19 mouse cellular contexts compared by ENCODE assay signal in the genomic region with DNA sequence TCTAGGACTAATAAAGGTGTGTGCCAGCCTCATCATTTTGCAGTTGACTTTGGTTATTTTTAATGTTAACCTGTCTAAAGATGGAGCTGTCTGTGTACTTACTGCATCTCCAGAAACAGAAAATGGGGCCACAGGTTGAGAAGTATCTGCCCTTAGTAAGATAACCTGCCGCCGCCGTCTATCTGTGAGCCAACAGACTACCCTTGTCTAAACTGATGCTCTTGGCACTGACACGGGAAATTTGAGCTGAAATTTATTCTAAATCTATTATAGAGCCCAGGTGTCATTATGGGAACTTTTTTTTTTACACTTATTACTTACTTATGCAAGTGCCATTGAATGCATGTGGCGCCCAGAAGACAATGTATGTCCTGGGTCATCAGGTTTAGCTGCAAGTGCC. TPM values are rescaled to one million over a fixed set of nuclear protein-coding genes. Genes with fewer than 3 reads are reported as not detected.
DNase-seq lines count a peak whose midpoint lies in the region; ATAC-seq and TF ChIP-seq lines count a peak whose summit lies in the region.
"Had no signal": no experiment of that assay in that cellular context is flagged by ENCODE, and none has a peak within 500 bp of the region (broad histone marks: within the 10 kb centered on the region; RNA-seq: fewer than 3 reads in every experiment).

No protein-coding gene starts in this region.

- no peaks in the 10 kb centered on the region for H3K9me3 ChIP-seq in heart, embryonic 11.5 days (replicated peaks; ENCODE audit: control insufficient read depth, low read length)
- H3K9me3 ChIP-seq in stomach, embryonic 15.5 days: no peaks in the 10 kb centered on the region
- no peaks in the 10 kb centered on the region for H3K9me3 ChIP-seq in stomach, postnatal 0 days (ENCODE audit: control insufficient read depth, low read length)
- no peaks in the 10 kb centered on the region for H3K9me3 ChIP-seq in liver, embryonic 13.5 days (replicated peaks)
- H3K9me3 ChIP-seq: forebrain, embryonic 13.5 days; hindbrain, embryonic 13.5 days; limb, embryonic 10.5 days had no signal

- H3K27ac ChIP-seq in heart, embryonic 11.5 days (ENCODE audit: low read depth, low read length): peak overlapping the region; percentile 47; the same call in 1 of the 2 replicates
- peak overlapping the region; percentile 68 for H3K27ac ChIP-seq in stomach, embryonic 15.5 days
- no peak overlapping the region for H3K27ac ChIP-seq in stomach, postnatal 0 days (replicated peaks)
- peak overlapping the region; percentile 99 for H3K27ac ChIP-seq in liver, embryonic 13.5 days
- H3K27ac ChIP-seq: forebrain, embryonic 13.5 days; left cerebral cortex, adult 2 months; limb, embryonic 10.5 days had no signal

- no peaks in the 10 kb centered on the region for H3K27me3 ChIP-seq in heart, embryonic 11.5 days (ENCODE audit: control insufficient read depth, insufficient read depth, low read length)
- H3K27me3 ChIP-seq in stomach, embryonic 15.5 days (replicated peaks): no peaks in the 10 kb centered on the region
- H3K27me3 ChIP-seq in stomach, postnatal 0 days (ENCODE audit: control insufficient read depth, insufficient read depth, low read length): no peaks in the 10 kb centered on the region
- no peaks in the 10 kb centered on the region for H3K27me3 ChIP-seq in liver, embryonic 13.5 days
- H3K27me3 ChIP-seq: forebrain, embryonic 13.5 days; hindbrain, embryonic 13.5 days had no signal

- TF ChIP-seq CTCF in stomach, postnatal 0 days (IDR thresholded peaks at IDR 0.05; ENCODE audit: low read depth): no peak

- no peak for TF ChIP-seq EP300 in stomach, postnatal 0 days (optimal IDR thresholded peaks at IDR 0.05)

- no peak for DNase-seq in heart, postnatal 4 days
- no peak for DNase-seq in stomach, postnatal 0 days (ENCODE audit: low spot score)
- DNase-seq in liver, embryonic 13.5 days: peak; percentile 76
- DNase-seq in spleen, postnatal 36 days (ENCODE audit: low spot score in 2 of 2): peak; percentile 22 to 58
- no peak for DNase-seq in gastrocnemius, postnatal 14 days
- no peak for DNase-seq in urinary bladder, postnatal 36 days (ENCODE audit: low spot score in 2 of 2)
- DNase-seq: adrenal gland, postnatal 14 days; cerebellum, postnatal 10 days; heart, adult 11 months; kidney, postnatal 25 days had no signal

- no peak overlapping the region for H3K4me3 ChIP-seq in heart, embryonic 11.5 days (ENCODE audit: low read depth, low read length)
- H3K4me3 ChIP-seq in stomach, embryonic 15.5 days (replicated peaks): no peak overlapping the region
- H3K4me3 ChIP-seq in stomach, postnatal 0 days (ENCODE audit: low read depth, low read length): no peak overlapping the region
- H3K4me3 ChIP-seq in liver, embryonic 13.5 days (replicated peaks): peak overlapping the region; percentile 88

- no peaks in the 10 kb centered on the region for H3K36me3 ChIP-seq in heart, embryonic 11.5 days (ENCODE audit: control insufficient read depth, insufficient read depth, low read length)
- H3K36me3 ChIP-seq in stomach, embryonic 15.5 days: no peaks in the 10 kb centered on the region
- H3K36me3 ChIP-seq in stomach, postnatal 0 days (ENCODE audit: control insufficient read depth, insufficient read depth, low read length): no peaks in the 10 kb centered on the region
- H3K36me3 ChIP-seq in liver, embryonic 13.5 days: peaks cover 6% of the 10 kb centered on the region
- H3K36me3 ChIP-seq: hindbrain, embryonic 13.5 days; limb, embryonic 10.5 days had no signal

- no peak overlapping the region for H3K9ac ChIP-seq in heart, embryonic 11.5 days (ENCODE audit: low read depth, low read length)
- H3K9ac ChIP-seq in stomach, embryonic 15.5 days: no peak overlapping the region
- no peak overlapping the region for H3K9ac ChIP-seq in stomach, postnatal 0 days (ENCODE audit: low read length)
- H3K9ac ChIP-seq in liver, embryonic 13.5 days: peak overlapping the region; percentile 97
- H3K9ac ChIP-seq: forebrain, embryonic 13.5 days; hindbrain, embryonic 13.5 days had no signal

- intact Hi-C loops in gastrocnemius, postnatal 14 days (cut with DNase I; ENCODE audit: low total_unique reads): loop anchor here (10.0 kb wide), 1 partner anchor 78 kb away; no protein-coding TSS in a partner anchor

- ATAC-seq in heart, embryonic 11.5 days (replicated peaks; ENCODE audit: insufficient number of reproducible peaks, low FRiP score, low TSS enrichment): no peak
- no peak for ATAC-seq in stomach, embryonic 15.5 days (ENCODE audit: insufficient read depth, low FRiP score, low read depth)
- no peak for ATAC-seq in stomach, postnatal 0 days (ENCODE audit: low FRiP score, low TSS enrichment)
- peak; percentile 65 for ATAC-seq in liver, embryonic 13.5 days (ENCODE audit: low read depth)
- ATAC-seq: forebrain, embryonic 13.5 days had no signal

- peaks cover 4% of the 10 kb centered on the region; the same call in 1 of the 2 replicates for H3K4me1 ChIP-seq in heart, embryonic 11.5 days (ENCODE audit: control insufficient read depth, insufficient read depth, low read length)
- H3K4me1 ChIP-seq in stomach, embryonic 15.5 days: 0 out of 2 replicates have a peak, but pooled peaks cover 16% of the 10 kb centered on the region
- no peaks in the 10 kb centered on the region for H3K4me1 ChIP-seq in stomach, postnatal 0 days (replicated peaks; ENCODE audit: control insufficient read depth, insufficient read depth)
- H3K4me1 ChIP-seq in liver, embryonic 13.5 days (replicated peaks): peaks cover 85% of the 10 kb centered on the region

- 71% methylated on average over 5 of the region's 5 CpGs for WGBS in heart, embryonic 11.5 days (ENCODE audit: insufficient replicate concordance)
- 82% methylated on average over 5 of the region's 5 CpGs for WGBS in stomach, embryonic 15.5 days
- 86% methylated on average over 5 of the region's 5 CpGs for WGBS in stomach, postnatal 0 days
- WGBS in liver, embryonic 13.5 days (ENCODE audit: insufficient replicate concordance): 33% methylated on average over 5 of the region's 5 CpGs

- peak overlapping the region; percentile 96; the same call in 1 of the 2 replicates for H3K4me2 ChIP-seq in heart, embryonic 11.5 days
- no peak overlapping the region for H3K4me2 ChIP-seq in stomach, embryonic 15.5 days
- no peak overlapping the region for H3K4me2 ChIP-seq in stomach, postnatal 0 days (replicated peaks; ENCODE audit: low read depth)
- H3K4me2 ChIP-seq in liver, embryonic 13.5 days: peak overlapping the region; percentile 95

RNA-seq across cellular contexts. Expression of a gene that starts 0.8 kb away (rescaled TPM):
- polyA plus RNA-seq in heart, embryonic 11.5 days (2014; fragmentation: Nextera tagmentation; extraction: Ambion mirVana): 90.4 and 99.8 TPM in 2 replicates
- 10 to 100 TPM; 81.1 to 85.6 TPM for total RNA-seq in heart, postnatal 4 days (2021)
- 91.1 and 95.5 TPM in 2 replicates for polyA plus RNA-seq in stomach, embryonic 15.5 days (2015; fragmentation: Nextera tagmentation; extraction: Ambion mirVana)
- polyA plus RNA-seq in stomach, postnatal 0 days (2015; fragmentation: Nextera tagmentation; extraction: Ambion mirVana): 60.8 and 68.9 TPM in 2 replicates
- polyA plus RNA-seq in liver, embryonic 13.5 days (2015; fragmentation: Nextera tagmentation; extraction: Ambion mirVana): 96.0 and 105 TPM in 2 replicates
- 10 to 100 TPM; 36.1 to 39.0 TPM for total RNA-seq in gastrocnemius, postnatal 14 days (2021)

RNA-seq across cellular contexts. Expression of a gene that starts 19.4 kb away (rescaled TPM):
- 0.42 and 0.67 TPM in 2 replicates for polyA plus RNA-seq in heart, embryonic 11.5 days (2014; fragmentation: Nextera tagmentation; extraction: Ambion mirVana)
- total RNA-seq in heart, postnatal 4 days (2021): 1 to 10 TPM; 1.0 to 1.3 TPM
- 0.44 and 0.79 TPM in 2 replicates for polyA plus RNA-seq in stomach, embryonic 15.5 days (2015; fragmentation: Nextera tagmentation; extraction: Ambion mirVana)
- 0.19 and 0.47 TPM in 2 replicates for polyA plus RNA-seq in stomach, postnatal 0 days (2015; fragmentation: Nextera tagmentation; extraction: Ambion mirVana)
- 0.07 and 0.33 TPM in 2 replicates for polyA plus RNA-seq in liver, embryonic 13.5 days (2015; fragmentation: Nextera tagmentation; extraction: Ambion mirVana)
- total RNA-seq in gastrocnemius, postnatal 14 days (2021): not detected
- total RNA-seq: adrenal gland, postnatal 14 days; megakaryocyte, adult 5-6 weeks had no signal
- polyA plus RNA-seq: thymus, postnatal 0 days had no signal

RNA-seq across cellular contexts. Expression of a gene that starts 28.5 kb away (rescaled TPM):
- polyA plus RNA-seq in heart, embryonic 11.5 days (2014; fragmentation: Nextera tagmentation; extraction: Ambion mirVana): 1.0 and 1.7 TPM in 2 replicates
- total RNA-seq in heart, postnatal 4 days (2021): under 1 TPM; 0.09 to 0.14 TPM
- 0.08 and 0.14 TPM in 2 replicates for polyA plus RNA-seq in stomach, embryonic 15.5 days (2015; fragmentation: Nextera tagmentation; extraction: Ambion mirVana)
- 0.28 and 0.48 TPM in 2 replicates for polyA plus RNA-seq in stomach, postnatal 0 days (2015; fragmentation: Nextera tagmentation; extraction: Ambion mirVana)
- polyA plus RNA-seq in liver, embryonic 13.5 days (2015; fragmentation: Nextera tagmentation; extraction: Ambion mirVana): 0.03 and 0.05 TPM in 2 replicates
- under 1 TPM; 0.04 to 0.06 TPM for total RNA-seq in gastrocnemius, postnatal 14 days (2021)
- polyA plus RNA-seq: midbrain, postnatal 0 days had no signal

RNA-seq across cellular contexts. Expression of a gene that starts 29.1 kb away (rescaled TPM):
- 15.5 and 18.8 TPM in 2 replicates for polyA plus RNA-seq in heart, embryonic 11.5 days (2014; fragmentation: Nextera tagmentation; extraction: Ambion mirVana)
- total RNA-seq in heart, postnatal 4 days (2021): 10 to 100 TPM; 12.1 to 15.2 TPM
- 31.3 and 33.4 TPM in 2 replicates for polyA plus RNA-seq in stomach, embryonic 15.5 days (2015; fragmentation: Nextera tagmentation; extraction: Ambion mirVana)
- polyA plus RNA-seq in stomach, postnatal 0 days (2015; fragmentation: Nextera tagmentation; extraction: Ambion mirVana): 17.0 and 17.3 TPM in 2 replicates
- 26.1 and 31.7 TPM in 2 replicates for polyA plus RNA-seq in liver, embryonic 13.5 days (2015; fragmentation: Nextera tagmentation; extraction: Ambion mirVana)
- total RNA-seq in gastrocnemius, postnatal 14 days (2021): 1 to 10 TPM; 9.6 to 9.7 TPM

Comparison
In these comparisons a context has a peak if more than half of its experiments do, and no peak if none do; other contexts are left out.
1. H3K4me2 ChIP-seq: peak in heart, embryonic 11.5 days (single experiment) and liver, embryonic 13.5 days (single experiment); none in stomach, embryonic 15.5 days (single experiment) and stomach, postnatal 0 days (single experiment).
2. DNase-seq: peak in liver, embryonic 13.5 days (single experiment) and spleen, postnatal 36 days (2 of 2); none in heart, postnatal 4 days (single experiment), stomach, postnatal 0 days (single experiment), gastrocnemius, postnatal 14 days (single experiment) and urinary bladder, postnatal 36 days (0 of 2).